Mouse (Mus musculus) heart, postnatal 25 days (tissue): ENCODE measurements at regions not wholly inside any gene's neighbourhood (a gene's known extent, or its start where the extent isn't known, plus 50 kb on each side); places are given as distances from the start of the nearest gene placed in this dataset.
"Not testable (repeated sequence)": the region's sequence is repeated elsewhere in the genome, so short reads cannot be mapped to it uniquely, and the experiment has no call there.

Source experiments
- DNase-seq: peaks from one replicate; pipeline ENCODE4 v3.0.0; 2022; ENCODE audit warnings: low spot score
- intact Hi-C: fragments of 180-260 bp; cut with DNase I; formaldehyde crosslinking; loops from one replicate; pipeline ENCODE4 v1.15.1; 2025

DNA sequence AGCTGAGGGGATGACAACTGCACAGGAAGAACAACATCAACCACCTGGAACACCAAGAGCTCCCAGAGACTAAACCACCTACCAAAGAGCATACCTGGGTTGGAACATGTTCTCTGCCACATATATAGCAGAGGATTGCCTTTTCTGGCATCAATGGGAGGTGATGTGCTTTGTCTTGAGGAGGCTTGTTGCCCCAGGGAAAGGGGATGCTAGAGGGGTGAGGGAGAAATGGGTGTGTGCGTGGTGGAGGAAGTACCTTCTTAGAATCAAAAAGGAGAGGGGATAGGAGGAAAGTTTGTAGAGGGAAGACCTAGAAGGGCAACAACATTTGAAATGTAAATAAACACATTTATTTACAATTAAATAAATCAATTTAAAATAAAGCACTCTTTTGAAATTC, 358.5 kb upstream of the Pfkp start:
- intact Hi-C loops = no loop called here
- DNase-seq = no peak

DNA sequence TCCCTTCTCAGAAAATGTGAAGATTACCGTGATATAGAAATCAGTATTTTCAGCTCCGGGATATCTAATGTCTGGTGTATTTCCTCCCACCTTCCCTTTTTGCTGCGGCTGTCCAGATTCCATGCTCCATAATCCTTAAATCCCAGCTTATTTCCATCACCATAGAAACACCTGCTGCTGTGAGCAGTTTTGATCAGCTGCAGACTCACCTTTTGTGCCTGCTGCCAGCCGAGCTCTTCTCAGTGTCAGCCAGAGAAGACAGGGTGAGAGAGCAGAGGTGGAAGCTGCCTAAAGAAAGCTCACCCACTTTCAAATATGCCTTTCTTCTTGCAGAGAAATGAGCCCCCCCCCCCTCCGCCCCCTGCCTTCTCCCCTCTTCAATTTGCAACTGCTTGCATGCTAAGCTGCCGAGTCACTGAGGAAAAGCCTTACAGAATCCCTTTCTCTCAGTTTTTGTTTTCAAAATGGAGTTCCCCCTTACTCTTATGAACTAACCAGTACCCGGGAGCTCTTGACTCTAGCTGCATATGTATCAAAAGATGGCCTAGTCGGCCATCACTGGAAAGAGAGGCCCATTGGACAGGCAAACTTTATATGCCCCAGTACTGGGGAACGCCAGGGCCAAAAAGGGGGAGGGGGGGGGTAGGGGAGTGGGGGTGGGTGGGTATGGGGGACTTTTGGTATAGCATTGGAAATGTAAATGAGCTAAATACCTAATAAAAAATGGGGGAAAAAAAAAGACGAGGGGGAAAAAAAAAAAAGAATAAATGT, 350.1 kb upstream of the Pfkp start:
- DNase-seq, intact Hi-C loops: not testable (repeated sequence)

- intact Hi-C loops = no loop called here
- no peak for DNase-seq
Measured at GRCm38 (mm10) chr13:6998094-6998493, 349.5 kb upstream of the Pfkp start.

GRCm38 (mm10) chr13:6992323-6992994, 343.9 kb upstream of the Pfkp start:
- intact Hi-C loops = no loop called here

GRCm38 (mm10) chr13:6991714-6992113, 343.1 kb upstream of the Pfkp start:
- intact Hi-C loops = no loop called here
- no peak for DNase-seq

More at GRCm38 (mm10) chr13:6992323-6992994, 343.9 kb upstream of the Pfkp start:
- no peak for DNase-seq

GRCm38 (mm10) chr13:6985012-6985996, 336.7 kb upstream of the Pfkp start:
- intact Hi-C loops = no loop called here
- no peak for DNase-seq

DNA sequence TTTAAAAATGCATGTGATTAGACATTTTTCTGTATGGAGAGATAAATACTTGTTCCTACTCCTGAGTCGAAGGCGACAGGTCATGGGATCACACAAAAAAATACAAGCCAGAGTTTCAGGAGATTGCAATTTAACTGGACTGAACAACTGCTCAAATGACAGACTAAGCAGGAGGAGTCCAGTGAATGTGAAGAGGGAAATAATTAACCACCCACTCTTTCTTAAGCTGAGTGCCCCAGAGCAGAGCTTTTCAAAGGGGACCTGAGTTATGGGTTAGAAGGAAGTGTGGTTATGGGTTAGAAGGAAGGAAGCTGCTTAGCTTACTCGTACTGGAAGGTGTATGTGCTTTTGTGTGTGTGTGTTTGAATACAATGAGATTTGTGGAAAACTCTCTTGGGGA, 307.1 kb upstream of the Pfkp start:
- intact Hi-C loops = no loop called here
- no peak for DNase-seq

- DNase-seq = no peak
- intact Hi-C loops = no loop called here
Measured at GRCm38 (mm10) chr13:6924136-6924535, 275.6 kb upstream of the Pfkp start.

DNA sequence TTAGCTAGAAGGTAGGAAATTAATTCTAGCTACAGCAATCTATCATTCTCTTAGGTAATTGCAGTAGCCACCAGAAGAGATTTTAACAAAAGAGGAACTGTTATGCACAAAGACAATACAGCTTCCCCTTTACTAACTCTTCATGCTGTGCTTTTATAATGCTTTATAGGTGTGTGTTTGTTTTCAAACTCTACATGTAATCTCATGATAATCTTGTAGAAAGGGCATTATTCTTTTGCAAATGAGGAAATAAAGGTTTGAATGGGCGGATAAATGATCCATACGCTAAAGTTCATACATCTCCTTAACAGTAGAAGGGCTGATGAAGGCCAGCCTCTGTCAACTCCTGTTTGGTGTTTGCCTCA, 273.8 kb upstream of the Pfkp start:
- intact Hi-C loops = no loop called here
- DNase-seq = no peak

GRCm38 (mm10) chr13:6921691-6922356, 273.2 kb upstream of the Pfkp start:
- DNase-seq = no peak
- intact Hi-C loops = no loop called here

DNA sequence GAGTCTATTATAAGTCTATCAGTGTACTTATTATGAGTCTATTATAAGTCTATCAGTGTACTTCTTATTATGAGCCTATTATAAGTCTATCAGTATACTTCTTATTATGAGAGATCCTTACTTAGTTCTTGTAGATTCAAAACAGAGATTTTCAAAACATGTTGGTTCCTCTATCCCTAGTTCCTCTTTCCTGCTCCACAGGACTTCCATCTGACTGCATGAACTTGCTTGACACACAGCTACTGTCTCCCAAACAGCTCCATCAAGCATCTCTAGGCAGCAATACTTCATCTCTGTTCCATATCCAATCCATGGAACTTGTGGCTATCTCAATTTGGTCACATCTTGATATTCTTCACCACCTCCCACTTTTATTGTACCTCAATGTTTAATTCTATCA, 257.4 kb upstream of the Pfkp start:
- intact Hi-C loops = no loop called here
- DNase-seq = no peak

DNA sequence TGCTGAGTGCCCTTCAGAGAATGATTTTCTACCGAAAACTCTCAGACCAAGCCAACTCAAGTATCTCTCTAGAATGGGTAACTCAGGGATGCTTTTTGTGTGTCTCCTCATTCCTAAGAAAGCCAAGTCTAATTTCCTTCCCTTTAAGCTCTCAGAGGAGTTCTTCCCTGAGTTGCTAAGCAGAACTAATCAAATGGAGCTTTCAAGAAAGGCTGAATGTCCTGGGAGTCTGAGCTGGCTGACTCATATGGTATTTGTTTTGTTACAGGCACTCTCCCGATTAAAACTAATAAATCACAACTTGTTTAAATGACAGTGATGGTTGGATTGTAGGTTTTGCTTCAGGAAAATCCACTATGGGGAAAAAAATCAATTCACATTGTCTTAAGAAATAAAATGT, 253.1 kb upstream of the Pfkp start:
- no peak for DNase-seq
- intact Hi-C loops = no loop called here

- no peak for DNase-seq
- intact Hi-C loops = no loop called here
Measured at GRCm38 (mm10) chr13:6897666-6898065, 249.1 kb upstream of the Pfkp start.

- intact Hi-C loops = no loop called here
- no peak for DNase-seq
Measured at GRCm38 (mm10) chr13:6891458-6892076, 243.0 kb upstream of the Pfkp start.

DNA sequence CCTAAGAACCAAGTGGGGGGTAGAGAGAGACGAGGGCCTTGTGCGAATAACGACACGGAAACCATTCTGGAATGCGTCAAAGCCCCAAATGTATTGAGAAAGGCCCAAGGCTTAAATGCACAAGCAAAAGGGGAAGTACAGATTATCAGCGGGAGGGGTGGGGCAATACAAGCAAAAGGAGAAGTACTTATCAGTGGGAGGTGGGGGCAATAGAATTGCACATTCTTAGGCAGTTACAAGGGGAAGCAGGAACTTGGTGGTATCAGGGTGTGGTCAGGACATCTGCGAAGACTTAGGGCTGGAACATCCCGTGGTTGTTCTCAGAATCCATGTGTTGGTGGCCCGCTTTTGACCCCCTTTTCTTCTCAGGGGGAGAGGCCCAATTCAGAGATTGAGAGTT, 240.9 kb upstream of the Pfkp start:
- DNase-seq, intact Hi-C loops: not testable (repeated sequence)

GRCm38 (mm10) chr13:6888381-6888780, 239.8 kb upstream of the Pfkp start:
- DNase-seq = no peak

DNA sequence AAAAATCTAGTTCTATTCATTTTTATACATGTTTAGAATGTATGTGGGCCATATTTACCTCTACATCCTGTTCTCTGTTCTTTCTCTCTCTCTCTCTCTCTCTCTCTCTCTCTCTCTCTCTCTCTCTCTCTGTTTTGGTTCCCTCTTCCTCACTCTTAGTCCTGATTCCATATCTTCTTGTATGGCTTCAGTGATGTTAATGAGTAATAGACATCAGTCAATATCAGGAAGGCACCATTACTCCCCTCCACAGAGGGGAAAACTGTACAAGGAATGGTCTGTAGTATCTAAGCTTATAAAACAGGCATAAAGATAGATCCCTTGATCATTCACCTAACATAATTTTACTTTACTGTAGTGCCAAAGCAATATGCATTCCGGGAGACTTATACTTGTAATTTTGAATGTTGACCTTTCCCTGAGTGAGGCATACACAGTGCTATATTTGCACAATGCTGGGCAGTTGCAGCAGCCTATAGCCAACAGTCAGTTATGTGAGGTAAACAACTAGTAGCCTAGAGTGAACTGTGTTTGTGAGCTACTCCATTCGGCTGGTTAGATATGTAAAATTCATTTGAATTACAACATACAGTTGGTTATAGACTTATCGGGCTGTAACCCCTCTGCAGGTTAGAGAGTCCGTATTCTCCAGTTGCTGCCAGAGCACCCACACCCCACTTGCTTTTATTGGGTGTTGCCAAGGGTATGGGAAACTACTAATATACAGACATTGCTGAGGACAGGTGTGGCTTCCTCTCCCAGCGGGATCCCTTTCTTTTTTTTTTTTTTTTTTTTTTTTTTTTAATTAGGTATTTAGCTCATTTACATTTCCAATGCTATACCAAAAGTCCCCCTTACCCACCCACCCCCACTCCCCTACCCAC, 228.7 kb upstream of the Pfkp start:
- intact Hi-C loops = no loop called here
- DNase-seq = no peak

More at GRCm38 (mm10) chr13:6888381-6888780, 239.8 kb upstream of the Pfkp start:
- intact Hi-C loops = no loop called here

DNA sequence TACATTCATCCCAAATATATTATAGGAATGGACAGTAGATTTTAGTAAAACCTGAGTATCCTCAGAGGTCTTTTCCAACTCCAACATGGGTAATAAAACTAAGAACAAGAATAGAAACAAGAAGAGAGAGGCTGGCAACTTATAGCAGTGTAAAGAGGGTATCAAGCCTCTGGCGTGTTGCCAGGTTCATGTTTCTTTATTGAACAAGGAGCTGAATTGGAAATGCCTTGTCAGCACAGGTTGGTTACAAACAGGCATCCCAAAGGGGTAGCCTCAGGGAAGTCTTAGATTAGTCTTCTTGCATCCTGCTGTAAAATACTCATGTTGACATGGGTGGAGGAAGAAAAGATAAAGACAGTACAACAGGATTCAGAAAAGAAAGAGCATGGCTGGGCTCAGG, 213.6 kb upstream of the Pfkp start:
- no peak for DNase-seq
- intact Hi-C loops = no loop called here

DNA sequence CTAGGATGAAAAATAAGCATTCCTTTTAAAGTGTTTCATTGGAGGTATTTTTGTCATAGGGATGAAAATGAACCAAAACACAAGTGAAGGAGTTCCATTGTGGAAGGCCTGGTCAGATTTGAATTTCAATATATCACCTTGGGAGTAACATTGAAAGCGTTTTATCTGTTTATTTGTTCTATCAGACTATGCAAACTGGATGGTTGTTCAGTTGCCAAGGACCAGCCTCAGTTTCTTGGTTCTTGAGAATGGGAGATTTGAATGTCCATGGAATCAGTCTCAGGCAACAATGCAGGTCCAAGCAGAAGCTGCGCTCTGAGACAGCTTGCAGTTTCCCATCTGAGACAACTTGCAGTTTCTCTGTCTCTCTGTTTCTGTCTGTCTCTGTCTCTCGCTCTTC, 211.0 kb upstream of the Pfkp start:
- intact Hi-C loops = no loop called here
- no peak for DNase-seq
